10 mouse cellular contexts compared by ENCODE assay signal in the genomic region with DNA sequence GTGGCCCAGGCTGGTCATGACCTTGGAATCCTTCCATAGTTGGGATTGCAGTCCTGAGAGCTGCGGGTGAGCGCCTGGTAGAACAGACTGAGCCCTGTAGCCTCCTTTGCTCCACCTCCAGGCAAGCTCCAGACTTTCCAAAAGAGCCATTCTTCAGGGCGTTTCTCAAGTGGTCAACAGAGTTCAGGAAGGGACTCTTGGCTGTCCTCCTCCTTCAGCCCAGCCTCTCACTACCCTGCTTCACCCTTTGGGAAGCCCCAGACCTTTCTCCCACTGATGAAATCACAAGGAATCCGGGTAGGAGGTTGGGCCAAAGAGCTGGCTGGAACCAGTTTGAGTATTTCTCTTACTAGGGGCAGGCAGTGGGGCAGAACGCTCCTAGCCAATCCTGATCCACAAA. TPM values are rescaled to one million over a fixed set of nuclear protein-coding genes. Genes with fewer than 3 reads are reported as not detected.
DNase-seq lines count a peak whose midpoint lies in the region; ATAC-seq and TF ChIP-seq lines count a peak whose summit lies in the region.
"Had no signal": no experiment of that assay in that cellular context is flagged by ENCODE, and none has a peak within 500 bp of the region (broad histone marks: within the 10 kb centered on the region; RNA-seq: fewer than 3 reads in every experiment).

No protein-coding gene starts in this region.

- peak; percentile 62 for TF ChIP-seq EP300 in lung, postnatal 0 days (IDR thresholded peaks at IDR 0.05)

- no peaks in the 10 kb centered on the region for H3K36me3 ChIP-seq in heart, embryonic 11.5 days (ENCODE audit: control insufficient read depth, insufficient read depth, low read length)
- H3K36me3 ChIP-seq in lung, postnatal 0 days (ENCODE audit: insufficient read depth, low read length) = no peaks in the 10 kb centered on the region
- no peaks in the 10 kb centered on the region for H3K36me3 ChIP-seq in hindbrain, embryonic 11.5 days (ENCODE audit: control insufficient read depth, insufficient read depth, low read length)
- H3K36me3 ChIP-seq: limb, embryonic 12.5 days had no signal

- no peak overlapping the region for H3K4me2 ChIP-seq in heart, embryonic 11.5 days
- H3K4me2 ChIP-seq in lung, postnatal 0 days (replicated peaks; ENCODE audit: low read depth, low read length) = 0 out of 2 replicates have a peak overlapping the region, but pooled peaks have one; percentile 97
- no peak overlapping the region for H3K4me2 ChIP-seq in hindbrain, embryonic 11.5 days (replicated peaks; ENCODE audit: low read depth, low read length)

- no peak overlapping the region for H3K4me3 ChIP-seq in heart, embryonic 11.5 days (ENCODE audit: low read depth, low read length)
- no peak overlapping the region for H3K4me3 ChIP-seq in lung, postnatal 0 days (ENCODE audit: low read depth, low read length)
- H3K4me3 ChIP-seq in hindbrain, embryonic 11.5 days (ENCODE audit: low read depth, low read length) = no peak overlapping the region

- H3K4me1 ChIP-seq in heart, embryonic 11.5 days (ENCODE audit: control insufficient read depth, insufficient read depth, low read length) = peaks cover 17% of the 10 kb centered on the region
- peaks cover 3% of the 10 kb centered on the region; the same call in 1 of the 2 replicates for H3K4me1 ChIP-seq in lung, postnatal 0 days (ENCODE audit: insufficient read depth, low read depth, low read length)
- H3K4me1 ChIP-seq in hindbrain, embryonic 11.5 days (replicated peaks; ENCODE audit: control insufficient read depth, insufficient read depth, low read length) = peaks cover 6% of the 10 kb centered on the region; the same call in 1 of the 2 replicates

- TF ChIP-seq CTCF in lung, postnatal 0 days (IDR thresholded peaks at IDR 0.05) = peak; percentile 40

- ATAC-seq in heart, embryonic 11.5 days (replicated peaks; ENCODE audit: insufficient number of reproducible peaks, low FRiP score, low TSS enrichment) = no peak
- peak; percentile 72 for ATAC-seq in lung, postnatal 0 days
- ATAC-seq in hindbrain, embryonic 11.5 days (ENCODE audit: low FRiP score) = no peak

- no peak overlapping the region for H3K9ac ChIP-seq in heart, embryonic 11.5 days (ENCODE audit: low read depth, low read length)
- H3K9ac ChIP-seq in lung, postnatal 0 days (replicated peaks; ENCODE audit: low read depth) = no peak overlapping the region
- H3K9ac ChIP-seq in hindbrain, embryonic 11.5 days (ENCODE audit: low read depth, low read length) = no peak overlapping the region
- H3K9ac ChIP-seq: limb, embryonic 12.5 days had no signal

- H3K27me3 ChIP-seq in heart, embryonic 11.5 days (ENCODE audit: control insufficient read depth, insufficient read depth, low read length) = no peaks in the 10 kb centered on the region
- no peaks in the 10 kb centered on the region for H3K27me3 ChIP-seq in lung, postnatal 0 days (replicated peaks; ENCODE audit: insufficient read depth, low read length)
- no peaks in the 10 kb centered on the region for H3K27me3 ChIP-seq in hindbrain, embryonic 11.5 days (ENCODE audit: control insufficient read depth, insufficient read depth, low read length)
- H3K27me3 ChIP-seq: limb, embryonic 12.5 days had no signal

- H3K27ac ChIP-seq in heart, embryonic 11.5 days (ENCODE audit: low read depth, low read length) = no peak overlapping the region
- H3K27ac ChIP-seq in lung, postnatal 0 days (ENCODE audit: low read length) = peak overlapping the region; percentile 87
- H3K27ac ChIP-seq in hindbrain, embryonic 11.5 days (ENCODE audit: low read depth, low read length) = no peak overlapping the region
- H3K27ac ChIP-seq: limb, embryonic 12.5 days had no signal

- H3K9me3 ChIP-seq in heart, embryonic 11.5 days (replicated peaks; ENCODE audit: control insufficient read depth, low read length) = no peaks in the 10 kb centered on the region
- H3K9me3 ChIP-seq in lung, postnatal 0 days (ENCODE audit: low read length) = no peaks in the 10 kb centered on the region
- no peaks in the 10 kb centered on the region for H3K9me3 ChIP-seq in hindbrain, embryonic 11.5 days (ENCODE audit: control insufficient read depth, low read length)
- H3K9me3 ChIP-seq: limb, embryonic 12.5 days had no signal

- peak; percentile 99 for DNase-seq in heart, adult 11 months
- peak; percentile 68 for DNase-seq in adrenal gland, postnatal 14 days
- DNase-seq in kidney, adult 18-20 months = peak; percentile 65
- peak; percentile 97 for DNase-seq in lung, postnatal 0 days (ENCODE audit: low spot score)
- no peak for DNase-seq in retina, embryonic 14.5 days (ENCODE audit: low spot score)
- no peak for DNase-seq in right cerebral cortex, postnatal 10 days (ENCODE audit: low spot score in 2 of 2)
- DNase-seq in hindbrain, embryonic 11.5 days (ENCODE audit: low spot score) = no peak

- WGBS in heart, embryonic 11.5 days (ENCODE audit: insufficient replicate concordance) = 54% methylated on average over 5 of the region's 5 CpGs
- WGBS in lung, postnatal 0 days = 20% methylated on average over 5 of the region's 5 CpGs
- 77% methylated on average over 5 of the region's 5 CpGs for WGBS in hindbrain, embryonic 11.5 days

RNA-seq across cellular contexts. Expression of gene Slc1a5, which starts 1.1 kb away (rescaled TPM):
- 26.9 and 30.1 TPM in 2 replicates for polyA plus RNA-seq in heart, embryonic 11.5 days (2014; fragmentation: Nextera tagmentation; extraction: Ambion mirVana)
- total RNA-seq in adrenal gland, postnatal 14 days (2021) = 120 and 160 TPM in 2 replicates
- 176 and 178 TPM in 2 replicates for polyA plus RNA-seq in lung, postnatal 0 days (2015; fragmentation: Nextera tagmentation; extraction: Ambion mirVana)
- 15.0 and 15.1 TPM in 2 replicates for polyA plus RNA-seq in hindbrain, embryonic 11.5 days (2014; fragmentation: Nextera tagmentation; extraction: Ambion mirVana)

RNA-seq across cellular contexts. Expression of gene Strn4, which starts 35.6 kb away (rescaled TPM):
- polyA plus RNA-seq in heart, embryonic 11.5 days (2014; fragmentation: Nextera tagmentation; extraction: Ambion mirVana) = 81.4 and 86.8 TPM in 2 replicates
- 71.1 and 71.7 TPM in 2 replicates for total RNA-seq in adrenal gland, postnatal 14 days (2021)
- 57.7 and 60.7 TPM in 2 replicates for polyA plus RNA-seq in lung, postnatal 0 days (2015; fragmentation: Nextera tagmentation; extraction: Ambion mirVana)
- 112 and 130 TPM in 2 replicates for polyA plus RNA-seq in hindbrain, embryonic 11.5 days (2014; fragmentation: Nextera tagmentation; extraction: Ambion mirVana)

RNA-seq across cellular contexts. Expression of gene Fkrp, which starts 36.5 kb away (rescaled TPM):
- 25.6 and 27.7 TPM in 2 replicates for polyA plus RNA-seq in heart, embryonic 11.5 days (2014; fragmentation: Nextera tagmentation; extraction: Ambion mirVana)
- total RNA-seq in adrenal gland, postnatal 14 days (2021) = 23.8 and 25.1 TPM in 2 replicates
- 22.3 and 23.5 TPM in 2 replicates for polyA plus RNA-seq in lung, postnatal 0 days (2015; fragmentation: Nextera tagmentation; extraction: Ambion mirVana)
- polyA plus RNA-seq in hindbrain, embryonic 11.5 days (2014; fragmentation: Nextera tagmentation; extraction: Ambion mirVana) = 21.9 and 22.7 TPM in 2 replicates

RNA-seq across cellular contexts. Expression of gene Ap2s1, which starts 41.9 kb away (rescaled TPM):
- 256 TPM in 2 replicates for polyA plus RNA-seq in heart, embryonic 11.5 days (2014; fragmentation: Nextera tagmentation; extraction: Ambion mirVana)
- 130 and 147 TPM in 2 replicates for total RNA-seq in adrenal gland, postnatal 14 days (2021)
- polyA plus RNA-seq in lung, postnatal 0 days (2015; fragmentation: Nextera tagmentation; extraction: Ambion mirVana) = 240 and 261 TPM in 2 replicates
- 298 and 307 TPM in 2 replicates for polyA plus RNA-seq in hindbrain, embryonic 11.5 days (2014; fragmentation: Nextera tagmentation; extraction: Ambion mirVana)

RNA-seq across cellular contexts. Expression of gene Ceacam9, which starts 58.3 kb away (rescaled TPM):
- polyA plus RNA-seq in heart, embryonic 11.5 days (2014; fragmentation: Nextera tagmentation; extraction: Ambion mirVana) = not detected in 2 replicates
- total RNA-seq in adrenal gland, postnatal 14 days (2021) = not detected in 2 replicates
- polyA plus RNA-seq in lung, postnatal 0 days (2015; fragmentation: Nextera tagmentation; extraction: Ambion mirVana) = not detected in 2 replicates
- polyA plus RNA-seq in hindbrain, embryonic 11.5 days (2014; fragmentation: Nextera tagmentation; extraction: Ambion mirVana) = not detected in 2 replicates
- polyA plus RNA-seq: brain, embryonic 14.5 days; limb, embryonic 12.5 days had no signal

Comparison
In these comparisons a context has a peak if more than half of its experiments do, and no peak if none do; other contexts are left out.
1. DNase-seq: peak in heart, adult 11 months (single experiment), adrenal gland, postnatal 14 days (single experiment), kidney, adult 18-20 months (single experiment) and lung, postnatal 0 days (single experiment); none in retina, embryonic 14.5 days (single experiment), right cerebral cortex, postnatal 10 days (0 of 2) and hindbrain, embryonic 11.5 days (single experiment).